Mouse (Mus musculus): ENCODE results near the gene Trpv2.

Gene Trpv2

GRCm38 (mm10) chr11:62630225-62630821 is 56.0 kb downstream of the Trpv2 start:
- DNase-seq, result no peak

- no peak for DNase-seq
Observed at GRCm38 (mm10) chr11:62631138-62631537, 56.9 kb downstream of the Trpv2 start.

GRCm38 (mm10) chr11:62635406-62635805 is 61.1 kb downstream of the Trpv2 start:
- no peak for DNase-seq

GRCm38 (mm10) chr11:62636105-62636839 is 62.0 kb downstream of the Trpv2 start:
- no peak for DNase-seq

GRCm38 (mm10) chr11:62636840-62637221 is 62.5 kb downstream of the Trpv2 start:
- no peak for DNase-seq

GRCm38 (mm10) chr11:62637401-62637800 is 63.1 kb downstream of the Trpv2 start:
- no peak for DNase-seq

- DNase-seq, result no peak
Observed at GRCm38 (mm10) chr11:62637806-62638205, 63.5 kb downstream of the Trpv2 start.

GRCm38 (mm10) chr11:62638402-62638801 is 64.1 kb downstream of the Trpv2 start:
- no peak for DNase-seq

- DNase-seq, result no peak
Observed at GRCm38 (mm10) chr11:62640378-62640777, 66.1 kb downstream of the Trpv2 start.

GRCm38 (mm10) chr11:62642023-62642844 is 67.9 kb downstream of the Trpv2 start:
- DNase-seq, result no peak

- peak; percentile 40 to 55 for DNase-seq
Observed at GRCm38 (mm10) chr11:62643011-62643631, 68.8 kb downstream of the Trpv2 start.

- peak in 1 of 2 experiments; percentile 10 for DNase-seq
Observed at GRCm38 (mm10) chr11:62643681-62644363, 69.5 kb downstream of the Trpv2 start.

- DNase-seq, result no peak
Observed at GRCm38 (mm10) chr11:62644602-62645336, 70.5 kb downstream of the Trpv2 start.

GRCm38 (mm10) chr11:62645337-62645675 is 71.0 kb downstream of the Trpv2 start:
- no peak for DNase-seq

- peak in 1 of 2 experiments; percentile 13 for DNase-seq
Observed at GRCm38 (mm10) chr11:62645732-62646494, 71.6 kb downstream of the Trpv2 start.

GRCm38 (mm10) chr11:62646495-62646843 is 72.2 kb downstream of the Trpv2 start:
- DNase-seq, result peak in 1 of 2 experiments; percentile 13

GRCm38 (mm10) chr11:62646958-62647515 is 72.8 kb downstream of the Trpv2 start:
- no peak for DNase-seq

- peak; percentile 48 to 53 for DNase-seq
Observed at GRCm38 (mm10) chr11:62647661-62648590, 73.6 kb downstream of the Trpv2 start, which contains the start of gene Lrrc75a. Gene Lrrc75a (minus strand): TSS chr11:62648523.

GRCm38 (mm10) chr11:62648591-62649391 is 74.5 kb downstream of the Trpv2 start, which contains the start of gene Mmgt2:
Gene Mmgt2 (plus strand): TSS chr11:62648664.
- DNase-seq, result peak; percentile 97 to 98
